Mouse (Mus musculus) brain, embryonic 14.5 days (tissue): Measurements from ENCODE around the gene Sord.

ENCODE experiments used
- CTCF ChIP-seq: fragments of 200-500 bp; IDR thresholded peaks from 2 replicates; pipeline ENCODE4 v1.5.1; 2012; ENCODE audit warnings: inconsistent platforms, mild to moderate bottlenecking, moderate library complexity, borderline replicate concordance; ENCODE audit not compliant: insufficient read depth, insufficient read length; ENCODE audit errors: extremely low read depth
- POLR2A ChIP-seq: fragments of 200-500 bp; IDR thresholded peaks from 2 replicates; pipeline ENCODE4 v1.6.1; 2012; ENCODE audit warnings: mild to moderate bottlenecking, inconsistent platforms, borderline replicate concordance; ENCODE audit not compliant: poor library complexity, insufficient read depth, insufficient read length, severe bottlenecking; ENCODE audit errors: extremely low read depth

- no peak for TF ChIP-seq POLR2A
- no peak for TF ChIP-seq CTCF
Measured at GRCm38 (mm10) chr2:122191849-122192248, 42.7 kb upstream of the Sord start.
